Mouse (Mus musculus): ENCODE measurements at regions not wholly inside any gene's neighbourhood (a gene's known extent, or its start where the extent isn't known, plus 50 kb on each side); places are given as distances from the start of the nearest gene placed in this dataset.

- Histone ChIP-seq H3K27me3 (no peaks in the 10 kb centered on the region), H3K9me3 (replicated peaks) (no peaks in the 10 kb centered on the region), H3K4me2 (replicated peaks) (no peak overlapping the region), H3K4me1 (peaks cover 12% of the 10 kb centered on the region), H3K9ac (no peak overlapping the region), H3K36me3 (no peaks in the 10 kb centered on the region), H3K4me3 (no peak overlapping the region), H3K27ac (no peak overlapping the region)
- ATAC-seq (ENCODE audit: low FRiP score): peak; percentile 78
- WGBS: 71% methylated on average over 7 of the region's 7 CpGs
Measured at GRCm38 (mm10) chr13:38878718-38879669, 81.7 kb downstream of the Slc35b3 start.

GRCm38 (mm10) chr13:38875923-38876322, 84.8 kb downstream of the Slc35b3 start:
- H3K27ac ChIP-seq: no peak overlapping the region
- no peak overlapping the region for H3K4me2 ChIP-seq (replicated peaks)
- 85% methylated on average over 2 of the region's 2 CpGs for WGBS
- no peaks in the 10 kb centered on the region for H3K9me3 ChIP-seq (replicated peaks)
- no peak overlapping the region for H3K4me3 ChIP-seq
- ATAC-seq (ENCODE audit: low FRiP score): no peak
- H3K4me1 ChIP-seq: peaks cover 12% of the 10 kb centered on the region
- H3K27me3 ChIP-seq: no peaks in the 10 kb centered on the region
- no peaks in the 10 kb centered on the region for H3K36me3 ChIP-seq
- no peak overlapping the region for H3K9ac ChIP-seq

DNA sequence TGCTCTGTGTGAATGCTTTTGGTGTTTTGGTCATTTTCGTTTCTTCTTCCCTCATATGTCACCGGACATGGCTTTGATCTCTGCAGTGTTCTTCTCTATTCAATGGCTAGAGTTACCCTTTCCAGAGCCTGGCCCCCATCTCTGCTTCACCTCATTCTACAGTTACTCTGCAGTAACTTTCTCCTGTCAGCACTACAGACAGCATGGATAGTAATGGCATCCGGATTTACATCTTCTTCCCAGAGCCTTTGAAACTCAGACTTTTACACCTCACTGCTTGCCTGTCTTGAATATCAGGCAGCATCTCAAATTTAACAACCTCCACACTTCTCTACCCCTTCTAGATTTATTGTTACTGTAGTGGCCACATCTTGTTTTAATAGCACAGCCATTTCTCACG, 96.7 kb downstream of the Slc35b3 start:
- Histone ChIP-seq H3K27me3 (no peaks in the 10 kb centered on the region), H3K4me2 (replicated peaks) (no peak overlapping the region), H3K4me3 (no peak overlapping the region), H3K9ac (no peak overlapping the region), H3K4me1 (no peaks in the 10 kb centered on the region), H3K27ac (no peak overlapping the region), H3K9me3 (replicated peaks) (no peaks in the 10 kb centered on the region), H3K36me3 (no peaks in the 10 kb centered on the region)
- WGBS: 81% methylated on average over 4 of the region's 4 CpGs
- ATAC-seq (ENCODE audit: low FRiP score): no peak

GRCm38 (mm10) chr13:38855742-38856141, 104.9 kb downstream of the Slc35b3 start:
- Histone ChIP-seq H3K4me3 (no peak overlapping the region), H3K4me1 (no peaks in the 10 kb centered on the region), H3K36me3 (no peaks in the 10 kb centered on the region), H3K27ac (no peak overlapping the region), H3K27me3 (no peaks in the 10 kb centered on the region), H3K9me3 (replicated peaks) (no peaks in the 10 kb centered on the region), H3K9ac (no peak overlapping the region), H3K4me2 (replicated peaks) (no peak overlapping the region)
- no peak for ATAC-seq (ENCODE audit: low FRiP score)
- 60% methylated on average over 3 of the region's 3 CpGs for WGBS

- Histone ChIP-seq H3K4me2 (replicated peaks) (no peak overlapping the region), H3K4me3 (no peak overlapping the region), H3K9ac (no peak overlapping the region), H3K27ac (no peak overlapping the region), H3K36me3 (no peaks in the 10 kb centered on the region), H3K27me3 (no peaks in the 10 kb centered on the region), H3K9me3 (replicated peaks) (no peaks in the 10 kb centered on the region), H3K4me1 (no peaks in the 10 kb centered on the region)
- ATAC-seq (ENCODE audit: low FRiP score): no peak
- 86% methylated on average over 2 of the region's 2 CpGs for WGBS
Measured at GRCm38 (mm10) chr13:38854986-38855385, 105.7 kb downstream of the Slc35b3 start.

DNA sequence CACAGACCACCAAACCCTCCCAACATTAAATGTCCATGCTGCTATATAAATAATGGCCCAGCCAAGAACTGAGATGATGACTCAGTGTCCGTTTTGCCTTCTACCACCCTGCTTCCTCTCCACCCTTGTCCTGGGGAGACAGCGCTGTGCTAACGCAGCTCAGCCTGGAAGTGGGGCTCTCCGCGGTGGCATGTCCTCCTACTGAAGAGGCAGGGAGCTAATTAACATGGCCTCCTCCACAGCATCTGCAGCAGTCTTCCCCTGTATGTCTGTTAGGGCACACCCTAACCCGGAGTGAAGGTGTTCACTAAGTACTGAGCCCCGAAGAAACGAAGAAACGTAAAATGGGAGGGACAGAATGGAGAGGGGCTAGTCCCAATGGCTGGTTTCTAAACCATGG, 107.8 kb downstream of the Slc35b3 start:
- no peak overlapping the region for H3K9ac ChIP-seq

DNA sequence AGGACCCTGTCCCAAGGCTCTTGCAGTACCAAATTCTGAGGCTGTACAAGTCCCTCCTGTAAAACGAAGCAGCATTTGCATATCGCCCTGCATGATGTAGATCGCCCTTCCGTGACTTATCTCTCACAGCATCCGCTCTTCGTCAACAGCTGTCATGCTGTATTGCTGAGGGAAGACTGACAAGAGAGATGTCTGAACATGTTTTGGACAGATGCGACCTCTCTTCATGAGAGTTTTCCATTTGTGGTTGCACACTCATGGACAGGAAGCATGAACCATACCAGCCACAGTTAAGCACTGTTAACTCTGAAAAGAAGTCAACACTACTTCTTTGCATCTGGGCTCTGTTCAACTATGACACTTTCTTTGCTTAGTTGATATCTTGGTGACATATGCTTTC, 108.9 kb downstream of the Slc35b3 start:
- 87% methylated on average over 7 of the region's 7 CpGs for WGBS
- no peak overlapping the region for H3K4me2 ChIP-seq (replicated peaks)
- H3K9ac ChIP-seq: no peak overlapping the region
- H3K27me3 ChIP-seq: no peaks in the 10 kb centered on the region
- ATAC-seq (ENCODE audit: low FRiP score): no peak
- no peak overlapping the region for H3K27ac ChIP-seq
- no peaks in the 10 kb centered on the region for H3K36me3 ChIP-seq
- no peak overlapping the region for H3K4me3 ChIP-seq
- no peaks in the 10 kb centered on the region for H3K4me1 ChIP-seq
- H3K9me3 ChIP-seq (replicated peaks): no peaks in the 10 kb centered on the region

More for the DNA sequence above, 107.8 kb downstream of the Slc35b3 start:
- no peaks in the 10 kb centered on the region for H3K36me3 ChIP-seq
- H3K4me2 ChIP-seq (replicated peaks): no peak overlapping the region
- no peak overlapping the region for H3K4me3 ChIP-seq
- no peaks in the 10 kb centered on the region for H3K9me3 ChIP-seq (replicated peaks)
- H3K27me3 ChIP-seq: no peaks in the 10 kb centered on the region
- ATAC-seq (ENCODE audit: low FRiP score): no peak
- H3K4me1 ChIP-seq: no peaks in the 10 kb centered on the region
- no peak overlapping the region for H3K27ac ChIP-seq
- 54% methylated on average over 9 of the region's 9 CpGs for whole genome bisulfite sequencing

DNA sequence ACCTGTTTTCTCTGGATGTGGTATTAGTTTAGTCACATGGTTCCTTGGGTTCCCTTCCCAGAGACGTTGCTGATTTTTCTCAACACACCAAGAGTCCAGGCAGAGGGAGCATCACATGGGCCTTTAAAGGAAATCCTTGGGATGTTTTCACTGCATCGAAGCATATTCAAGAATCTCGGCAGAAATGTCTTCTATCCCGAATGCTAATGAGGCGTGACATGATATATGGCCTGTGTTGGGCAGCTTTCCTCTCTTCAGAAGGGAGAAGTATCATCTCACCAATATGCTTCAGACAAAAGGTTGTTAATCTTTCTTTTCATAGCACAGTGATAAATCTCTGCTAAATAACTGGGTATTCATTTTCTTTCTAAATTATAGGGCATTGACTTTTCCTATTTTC, 122.4 kb downstream of the Slc35b3 start:
- H3K4me2 ChIP-seq (replicated peaks): no peak overlapping the region
- ATAC-seq (ENCODE audit: low FRiP score): no peak
- no peaks in the 10 kb centered on the region for H3K27me3 ChIP-seq
- no peaks in the 10 kb centered on the region for H3K9me3 ChIP-seq (replicated peaks)
- no peaks in the 10 kb centered on the region for H3K36me3 ChIP-seq
- no peak overlapping the region for H3K27ac ChIP-seq
- WGBS: 56% methylated on average over 5 of the region's 5 CpGs
- no peak overlapping the region for H3K4me3 ChIP-seq
- no peaks in the 10 kb centered on the region for H3K4me1 ChIP-seq
- no peak overlapping the region for H3K9ac ChIP-seq

DNA sequence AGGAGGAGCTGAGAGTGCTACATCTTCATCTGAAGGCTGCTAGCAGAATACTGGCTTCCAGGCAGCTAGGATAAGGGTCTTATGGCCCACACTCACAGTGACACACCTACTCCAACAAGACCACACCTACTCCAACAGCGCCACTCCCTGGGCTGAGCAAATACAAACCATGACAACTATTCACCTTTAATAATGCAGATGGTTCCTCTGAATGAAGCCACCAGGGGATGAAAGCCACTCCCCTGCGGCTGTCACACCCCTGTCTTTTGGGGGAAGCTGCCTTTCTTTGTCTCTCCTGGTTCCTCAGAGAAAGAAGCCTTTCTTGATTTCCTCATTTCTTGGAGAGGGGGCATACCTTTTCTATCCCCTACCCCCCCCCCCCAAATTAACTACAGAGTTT, 135.0 kb downstream of the Slc35b3 start:
- H3K4me3 ChIP-seq: no peak overlapping the region
- WGBS: 16% methylated on average over 2 of the region's 2 CpGs

DNA sequence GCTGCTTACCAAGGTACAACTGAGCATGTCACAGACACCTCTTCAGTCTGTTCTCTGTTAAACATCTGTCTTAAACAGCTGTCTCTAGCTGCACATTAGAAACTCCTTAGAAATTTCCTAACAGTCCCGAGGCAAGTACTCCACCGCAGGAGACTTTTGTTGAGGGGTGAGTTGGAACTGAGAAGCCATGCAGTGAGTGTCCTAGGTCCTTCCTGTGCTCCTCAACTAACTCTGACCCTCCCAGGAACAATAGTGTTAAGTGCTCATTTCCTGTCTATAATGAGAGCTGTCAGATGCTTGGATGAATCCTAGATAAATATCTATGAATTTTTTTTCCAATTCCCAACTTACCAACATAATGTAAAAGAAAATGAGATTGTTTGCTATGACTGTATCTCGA, 141.1 kb downstream of the Slc35b3 start:
- Histone ChIP-seq H3K27ac (no peak overlapping the region), H3K9me3 (replicated peaks) (no peaks in the 10 kb centered on the region), H3K4me2 (replicated peaks) (no peak overlapping the region), H3K27me3 (no peaks in the 10 kb centered on the region), H3K9ac (no peak overlapping the region), H3K4me3 (no peak overlapping the region), H3K4me1 (peaks cover 4% of the 10 kb centered on the region; the same call in 1 of the 2 replicates), H3K36me3 (no peaks in the 10 kb centered on the region)
- 81% methylated on average over 3 of the region's 3 CpGs for WGBS
- no peak for ATAC-seq (ENCODE audit: low FRiP score)

More for the DNA sequence above, 135.0 kb downstream of the Slc35b3 start:
- H3K9me3 ChIP-seq (replicated peaks): no peaks in the 10 kb centered on the region
- H3K4me1 ChIP-seq: no peaks in the 10 kb centered on the region
- no peak overlapping the region for H3K4me2 ChIP-seq (replicated peaks)
- H3K27ac ChIP-seq: no peak overlapping the region
- no peaks in the 10 kb centered on the region for H3K36me3 ChIP-seq
- ATAC-seq (ENCODE audit: low FRiP score): no peak
- no peaks in the 10 kb centered on the region for H3K27me3 ChIP-seq
- H3K9ac ChIP-seq: no peak overlapping the region

- no peaks in the 10 kb centered on the region for H3K27me3 ChIP-seq
- no peak for ATAC-seq (ENCODE audit: low FRiP score)
- H3K4me3 ChIP-seq: no peak overlapping the region
- no peak overlapping the region for H3K27ac ChIP-seq
- H3K9ac ChIP-seq: no peak overlapping the region
- no peak overlapping the region for H3K4me2 ChIP-seq (replicated peaks)
- no peaks in the 10 kb centered on the region for H3K9me3 ChIP-seq (replicated peaks)
- H3K36me3 ChIP-seq: no peaks in the 10 kb centered on the region
- 85% methylated on average over 1 of the region's 1 CpGs for WGBS
- H3K4me1 ChIP-seq: peaks cover 4% of the 10 kb centered on the region; the same call in 1 of the 2 replicates
Measured at GRCm38 (mm10) chr13:38818781-38819180, 141.9 kb downstream of the Slc35b3 start.

- Histone ChIP-seq H3K9me3 (replicated peaks) (no peaks in the 10 kb centered on the region), H3K4me1 (peaks cover 4% of the 10 kb centered on the region; the same call in 1 of the 2 replicates), H3K4me2 (replicated peaks) (no peak overlapping the region), H3K27ac (peak overlapping the region; percentile 60; the same call in 1 of the 2 replicates), H3K27me3 (no peaks in the 10 kb centered on the region), H3K4me3 (no peak overlapping the region), H3K9ac (no peak overlapping the region), H3K36me3 (no peaks in the 10 kb centered on the region)
- ATAC-seq (ENCODE audit: low FRiP score): no peak
- 78% methylated on average over 8 of the region's 9 CpGs for WGBS
Measured at GRCm38 (mm10) chr13:38816296-38816695, 144.4 kb downstream of the Slc35b3 start.

All from hindbrain, embryonic 12.5 days (tissue).